Mouse (Mus musculus): ENCODE results near the gene Anxa11. TPM values are rescaled to one million over a fixed set of nuclear protein-coding genes. Genes with fewer than 3 reads are reported as not detected.
"Not testable (repeated sequence)": the region's sequence is repeated elsewhere in the genome, so short reads cannot be mapped to it uniquely, and the experiment has no call there.

The Anxa11 gene
- polyA plus RNA-seq, 1 experiment from 2014 or later = 83.7 TPM

- 0 out of 2 replicates have a peak overlapping the region, but pooled peaks have one; percentile 3 for H3K27ac ChIP-seq
- no peak overlapping the region for H3K4me2 ChIP-seq (ENCODE audit: low read length)
- H3K9me3 ChIP-seq (replicated peaks; ENCODE audit: low read length) = no peaks in the 10 kb centered on the region
- no peak for ATAC-seq (replicated peaks; ENCODE audit: low FRiP score, low read depth)
- H3K4me1 ChIP-seq (replicated peaks; ENCODE audit: insufficient read depth, low read length) = peaks cover 5% of the 10 kb centered on the region
- no peaks in the 10 kb centered on the region for H3K27me3 ChIP-seq (ENCODE audit: insufficient read depth, low read length)
- no peak for TF ChIP-seq CTCF (IDR thresholded peaks at IDR 0.05; ENCODE audit: low read depth)
- no peak overlapping the region for H3K4me3 ChIP-seq (replicated peaks; ENCODE audit: low read depth, low read length)
- DNase-seq (ENCODE audit: low spot score) = peak; percentile 68
- H3K36me3 ChIP-seq (ENCODE audit: insufficient read depth, low read length) = no peaks in the 10 kb centered on the region
- no peak overlapping the region for H3K9ac ChIP-seq (ENCODE audit: low read depth, low read length)
Measured at GRCm38 (mm10) chr14:25802511-25802910, 39.4 kb upstream of the Anxa11 start.

GRCm38 (mm10) chr14:25803246-25803809, 38.6 kb upstream of the Anxa11 start:
- DNase-seq (ENCODE audit: low spot score) = no peak
- Histone ChIP-seq H3K9ac (ENCODE audit: low read depth, low read length) (no peak overlapping the region), H3K4me2 (ENCODE audit: low read length) (no peak overlapping the region), H3K4me3 (replicated peaks; ENCODE audit: low read depth, low read length) (no peak overlapping the region), H3K27ac (peak overlapping the region; percentile 19; the same call in 1 of the 2 replicates), H3K36me3 (ENCODE audit: insufficient read depth, low read length) (no peaks in the 10 kb centered on the region), H3K4me1 (replicated peaks; ENCODE audit: insufficient read depth, low read length) (peaks cover 5% of the 10 kb centered on the region), H3K27me3 (ENCODE audit: insufficient read depth, low read length) (no peaks in the 10 kb centered on the region), H3K9me3 (replicated peaks; ENCODE audit: low read length) (no peaks in the 10 kb centered on the region)
- WGBS = 54% methylated on average over 3 of the region's 3 CpGs
- ATAC-seq (replicated peaks; ENCODE audit: low FRiP score, low read depth) = no peak
- TF ChIP-seq CTCF (IDR thresholded peaks at IDR 0.05; ENCODE audit: low read depth) = no peak

- peak; percentile 66 for DNase-seq (ENCODE audit: low spot score)
- no peaks in the 10 kb centered on the region for H3K27me3 ChIP-seq (ENCODE audit: insufficient read depth, low read length)
- no peak overlapping the region for H3K4me2 ChIP-seq (ENCODE audit: low read length)
- no peak overlapping the region for H3K4me3 ChIP-seq (replicated peaks; ENCODE audit: low read depth, low read length)
- ATAC-seq (replicated peaks; ENCODE audit: low FRiP score, low read depth) = peak; percentile 66; the same call in 1 of the 2 replicates
- peaks cover 5% of the 10 kb centered on the region for H3K4me1 ChIP-seq (replicated peaks; ENCODE audit: insufficient read depth, low read length)
- no peak for TF ChIP-seq CTCF (IDR thresholded peaks at IDR 0.05; ENCODE audit: low read depth)
- no peaks in the 10 kb centered on the region for H3K36me3 ChIP-seq (ENCODE audit: insufficient read depth, low read length)
- H3K9ac ChIP-seq (ENCODE audit: low read depth, low read length) = no peak overlapping the region
- H3K9me3 ChIP-seq (replicated peaks; ENCODE audit: low read length) = no peaks in the 10 kb centered on the region
- 0 out of 2 replicates have a peak overlapping the region, but pooled peaks have one; percentile 51 for H3K27ac ChIP-seq
- WGBS = 43% methylated on average over 7 of the region's 7 CpGs
Measured at GRCm38 (mm10) chr14:25805871-25806270, 36.1 kb upstream of the Anxa11 start.

- no peak for TF ChIP-seq CTCF (IDR thresholded peaks at IDR 0.05; ENCODE audit: low read depth)
Measured at GRCm38 (mm10) chr14:25806561-25806960, 35.4 kb upstream of the Anxa11 start.

DNA sequence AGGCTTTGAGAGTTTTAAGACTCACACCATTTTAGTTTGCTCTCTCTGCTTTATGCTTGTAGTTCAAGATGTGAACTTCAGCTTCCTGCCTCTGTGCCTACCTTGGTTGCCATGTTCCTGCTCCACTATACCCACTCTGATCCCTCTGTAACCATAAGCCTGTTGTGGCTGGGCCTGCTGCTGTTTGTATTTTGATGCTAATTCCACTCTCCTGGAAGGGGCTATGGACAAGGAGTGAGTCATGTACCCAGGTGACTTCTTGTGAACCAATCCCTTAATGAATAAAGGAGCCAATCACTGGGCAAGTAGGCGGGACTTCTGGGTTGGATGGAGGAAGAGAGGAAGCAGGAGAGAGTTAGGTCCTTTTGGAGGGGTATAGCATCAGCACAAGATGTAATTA, 30.9 kb upstream of the Anxa11 start:
- not testable (repeated sequence) for DNase-seq (ENCODE audit: low spot score); ATAC-seq (replicated peaks; ENCODE audit: low FRiP score, low read depth); H3K4me3 ChIP-seq (replicated peaks; ENCODE audit: low read depth, low read length); H3K27me3 ChIP-seq (ENCODE audit: insufficient read depth, low read length); H3K27ac ChIP-seq; H3K4me2 ChIP-seq (ENCODE audit: low read length); H3K4me1 ChIP-seq (replicated peaks; ENCODE audit: insufficient read depth, low read length); H3K9ac ChIP-seq (ENCODE audit: low read depth, low read length); H3K9me3 ChIP-seq (replicated peaks; ENCODE audit: low read length); H3K36me3 ChIP-seq (ENCODE audit: insufficient read depth, low read length)
- WGBS = 69% methylated on average over 1 of the region's 1 CpGs

More at GRCm38 (mm10) chr14:25806561-25806960, 35.4 kb upstream of the Anxa11 start:
- Histone ChIP-seq H3K4me3 (replicated peaks; ENCODE audit: low read depth, low read length) (no peak overlapping the region), H3K4me2 (ENCODE audit: low read length) (no peak overlapping the region), H3K4me1 (replicated peaks; ENCODE audit: insufficient read depth, low read length) (peaks cover 5% of the 10 kb centered on the region), H3K9me3 (replicated peaks; ENCODE audit: low read length) (no peaks in the 10 kb centered on the region), H3K27me3 (ENCODE audit: insufficient read depth, low read length) (no peaks in the 10 kb centered on the region), H3K36me3 (ENCODE audit: insufficient read depth, low read length) (no peaks in the 10 kb centered on the region), H3K27ac (no peak overlapping the region), H3K9ac (ENCODE audit: low read depth, low read length) (no peak overlapping the region)
- DNase-seq (ENCODE audit: low spot score) (no peak), ATAC-seq (replicated peaks; ENCODE audit: low FRiP score, low read depth) (no peak)
- WGBS = 86% methylated on average over 7 of the region's 7 CpGs

GRCm38 (mm10) chr14:25814140-25814539, 27.8 kb upstream of the Anxa11 start:
- Histone ChIP-seq H3K4me1 (replicated peaks; ENCODE audit: insufficient read depth, low read length) (no peaks in the 10 kb centered on the region), H3K27me3 (ENCODE audit: insufficient read depth, low read length) (no peaks in the 10 kb centered on the region), H3K27ac (no peak overlapping the region), H3K4me3 (replicated peaks; ENCODE audit: low read depth, low read length) (no peak overlapping the region), H3K4me2 (ENCODE audit: low read length) (no peak overlapping the region), H3K36me3 (ENCODE audit: insufficient read depth, low read length) (no peaks in the 10 kb centered on the region), H3K9ac (ENCODE audit: low read depth, low read length) (no peak overlapping the region), H3K9me3 (replicated peaks; ENCODE audit: low read length) (no peaks in the 10 kb centered on the region)
- ATAC-seq (replicated peaks; ENCODE audit: low FRiP score, low read depth) = no peak
- no peak for DNase-seq (ENCODE audit: low spot score)
- no peak for TF ChIP-seq CTCF (IDR thresholded peaks at IDR 0.05; ENCODE audit: low read depth)

DNA sequence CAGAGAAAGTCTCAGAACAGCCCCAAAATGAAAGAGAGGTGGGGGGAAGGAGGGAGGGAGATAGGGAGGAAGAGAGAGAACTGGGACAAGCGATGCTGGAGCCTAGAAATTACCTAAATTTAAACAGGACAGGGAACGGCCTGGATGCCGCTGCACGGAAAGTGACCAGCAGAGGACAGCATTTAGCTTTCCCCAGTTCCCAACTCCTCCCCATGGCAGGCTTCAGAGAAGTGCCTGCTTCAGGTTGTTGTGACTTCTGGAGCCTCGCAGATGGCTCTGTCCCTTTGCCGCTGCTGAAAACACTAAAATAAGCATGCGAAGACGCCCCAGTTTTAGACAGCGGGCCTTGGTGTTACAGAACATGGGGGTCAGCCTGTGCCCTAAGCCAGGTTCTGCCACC, 25.5 kb upstream of the Anxa11 start:
- no peak overlapping the region for H3K4me2 ChIP-seq (ENCODE audit: low read length)
- H3K9me3 ChIP-seq (replicated peaks; ENCODE audit: low read length) = no peaks in the 10 kb centered on the region
- DNase-seq (ENCODE audit: low spot score) (peak; percentile 92), ATAC-seq (replicated peaks; ENCODE audit: low FRiP score, low read depth) (peak; percentile 54; the same call in 1 of the 2 replicates)
- H3K27ac ChIP-seq = no peak overlapping the region
- no peak overlapping the region for H3K4me3 ChIP-seq (replicated peaks; ENCODE audit: low read depth, low read length)
- TF ChIP-seq CTCF (IDR thresholded peaks at IDR 0.05; ENCODE audit: low read depth) = peak; percentile 97
- no peaks in the 10 kb centered on the region for H3K36me3 ChIP-seq (ENCODE audit: insufficient read depth, low read length)
- H3K9ac ChIP-seq (ENCODE audit: low read depth, low read length) = no peak overlapping the region
- no peaks in the 10 kb centered on the region for H3K27me3 ChIP-seq (ENCODE audit: insufficient read depth, low read length)
- H3K4me1 ChIP-seq (replicated peaks; ENCODE audit: insufficient read depth, low read length) = no peaks in the 10 kb centered on the region
- 9% methylated on average over 9 of the region's 9 CpGs for WGBS
